Mouse (Mus musculus) forebrain, embryonic 16.5 days (tissue): ENCODE results near the gene Tlr12. TPM values are rescaled to one million over a fixed set of nuclear protein-coding genes. Genes with fewer than 3 reads are reported as not detected.
A peak's percentile ranks its signal among the peaks of the same experiment; 100 is the strongest.
"Not testable (repeated sequence)": the region's sequence is repeated elsewhere in the genome, so short reads cannot be mapped to it uniquely, and the experiment has no call there.

ENCODE experiments used
- ATAC-seq: fragments of 200-750 bp; cut with Nextera tagmentation; 2 replicates; pipeline ENCODE4 v1.8.0; 2017; ENCODE audit warnings: mild to moderate bottlenecking, moderate library complexity
- H3K27ac ChIP-seq: fragments of 300-500 bp; sonication (generic); 2 replicates; pipeline ENCODE4 v1.5.1; 2014; ENCODE audit warnings: low read length, control low read depth
- H3K27me3 ChIP-seq: fragments of 300-500 bp; sonication (generic); replicated peaks from 2 replicates; pipeline ENCODE4 v1.6.1; 2014; ENCODE audit warnings: low read length; ENCODE audit not compliant: control insufficient read depth, insufficient read depth
- H3K36me3 ChIP-seq: fragments of 300-500 bp; sonication (generic); 2 replicates; pipeline ENCODE4 v1.6.1; 2014; ENCODE audit not compliant: control insufficient read depth, insufficient read depth
- H3K4me1 ChIP-seq: fragments of 300-500 bp; sonication (generic); replicated peaks from 2 replicates; pipeline ENCODE4 v1.6.1; 2014; ENCODE audit warnings: low read length; ENCODE audit not compliant: control insufficient read depth, insufficient read depth
- H3K4me2 ChIP-seq: fragments of 300-500 bp; sonication (generic); 2 replicates; pipeline ENCODE4 v1.6.1; 2014; ENCODE audit warnings: mild to moderate bottlenecking, low read length, control low read depth
- H3K4me3 ChIP-seq: fragments of 300-500 bp; sonication (generic); replicated peaks from 2 replicates; pipeline ENCODE4 v1.5.1; 2014; ENCODE audit warnings: mild to moderate bottlenecking, low read length, control low read depth
- H3K9ac ChIP-seq: fragments of 300-500 bp; sonication (generic); replicated peaks from 2 replicates; pipeline ENCODE4 v1.6.1; 2014; ENCODE audit warnings: low read depth, low read length, control low read depth
- H3K9me3 ChIP-seq: fragments of 300-500 bp; sonication (generic); 2 replicates; pipeline ENCODE4 v1.6.1; 2016; ENCODE audit warnings: low read length; ENCODE audit not compliant: control insufficient read depth
- WGBS: fragments of 180-500 bp; shearing (Covaris S2); extraction: QIAGEN DNeasy Blood & Tissue Kit; methylation state at CpG from one replicate; pipeline ENCODE4 v1.1.7; 2014; 5-methylcytosine and 5-hydroxymethylcytosine counted together
- polyA plus RNA-seq: library from polyadenylated mRNA; unstranded; fragments of >200 nt; fragmentation: Nextera tagmentation; extraction: Ambion mirVana; gene quantifications from 2 replicates; pipeline ENCODE4 v1.2.1, GENCODE M21; 2015

Gene Tlr12
- polyA plus RNA-seq: 1.6 and 3.0 TPM in 2 replicates

DNA sequence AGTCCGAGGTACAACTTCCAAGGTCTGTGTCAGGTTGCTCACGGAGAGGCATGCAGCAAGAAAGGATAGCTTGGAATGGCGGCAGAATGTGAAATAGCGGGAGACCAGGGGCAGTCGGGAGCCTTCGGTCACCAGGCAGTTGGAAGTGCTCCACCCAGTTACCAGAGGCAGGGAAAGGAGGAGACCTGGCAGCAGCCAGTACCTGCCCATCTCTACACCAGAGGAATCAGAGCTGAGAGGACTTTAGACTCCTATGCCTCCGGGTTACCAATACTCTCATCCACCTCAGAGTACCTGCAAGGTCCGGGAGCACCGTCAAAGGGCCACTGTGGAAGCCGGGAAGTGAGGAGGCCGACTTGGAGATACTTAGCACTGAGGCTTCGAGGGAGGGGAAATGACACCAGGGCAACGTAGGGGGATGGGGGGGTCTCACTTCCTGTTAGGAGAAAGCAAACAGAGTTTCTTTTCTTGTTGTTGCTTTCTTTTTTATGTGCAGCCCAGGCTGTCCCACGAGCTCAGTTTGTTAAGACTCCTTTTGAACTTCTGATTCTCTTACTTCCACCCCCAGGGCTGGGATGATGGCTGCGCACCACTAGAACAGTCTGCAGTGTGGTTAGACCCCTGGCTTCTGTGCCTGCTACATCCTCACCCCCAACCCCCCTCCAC lies at the start of gene Tlr12:
Gene Tlr12, minus strand, starts transcription at position 374 of the 666 bp plus-strand sequence.
- Histone ChIP-seq H3K4me3 (no peak within 1 kb of the TSS), H3K9me3 (no peaks in the 10 kb centered on the region), H3K4me1 (no peaks in the 10 kb centered on the region), H3K27ac (no peak within 1 kb of the TSS), H3K4me2 (no peak within 1 kb of the TSS), H3K36me3 (no peaks in the 10 kb centered on the region), H3K27me3 (no peaks in the 10 kb centered on the region), H3K9ac (no peak within 1 kb of the TSS)
- no peak for ATAC-seq
- 78% methylated on average over 15 of the region's 15 CpGs for WGBS

DNA sequence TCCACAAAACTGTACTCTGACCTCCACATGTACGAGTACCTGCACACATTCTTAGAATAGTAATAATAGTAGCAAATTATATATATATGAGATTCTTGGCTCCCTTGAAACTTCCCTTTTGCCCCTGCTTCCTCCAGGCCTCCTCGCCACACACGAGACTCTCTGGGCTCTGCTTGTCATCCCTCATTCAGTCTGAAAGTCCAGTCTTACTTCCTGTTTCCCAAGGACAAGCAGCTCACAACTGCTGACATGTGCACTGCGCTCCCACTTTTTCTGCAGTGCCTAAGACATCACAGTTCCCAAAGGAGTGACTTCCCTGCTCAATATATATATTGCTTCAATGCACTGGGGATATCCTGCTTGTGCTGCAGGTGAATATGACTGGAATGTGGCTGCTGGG lies 48.8 kb upstream of the Tlr12 start:
- WGBS: 79% methylated on average over 4 of the region's 4 CpGs
- H3K4me3 ChIP-seq, H3K9me3 ChIP-seq, H3K27me3 ChIP-seq, H3K9ac ChIP-seq, H3K4me1 ChIP-seq, H3K36me3 ChIP-seq, H3K27ac ChIP-seq, H3K4me2 ChIP-seq, ATAC-seq: not testable (repeated sequence)

DNA sequence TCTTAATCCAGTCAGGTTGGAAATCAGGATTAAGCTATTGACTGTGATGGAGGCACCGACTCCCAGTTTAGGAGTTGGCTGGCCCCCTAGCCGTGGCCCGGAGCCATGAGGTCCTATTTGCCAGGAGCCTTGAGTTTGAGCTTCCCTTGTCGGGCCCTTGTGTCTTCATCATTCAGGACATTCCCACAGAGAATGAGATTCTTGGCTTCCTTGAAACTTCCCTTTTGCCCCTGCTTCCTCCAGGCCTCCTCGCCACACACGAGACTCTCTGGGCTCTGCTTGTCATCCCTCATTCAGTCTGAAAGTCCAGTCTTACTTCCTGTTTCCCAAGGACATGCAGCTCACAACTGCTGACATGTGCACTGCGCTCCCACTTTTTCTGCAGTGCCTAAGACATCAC lies 47.9 kb upstream of the Tlr12 start:
- not testable (repeated sequence) for H3K36me3 ChIP-seq, H3K27ac ChIP-seq, H3K4me3 ChIP-seq, H3K9me3 ChIP-seq, ATAC-seq, H3K27me3 ChIP-seq, H3K4me2 ChIP-seq, H3K9ac ChIP-seq, H3K4me1 ChIP-seq
- WGBS: 77% methylated on average over 7 of the region's 7 CpGs

DNA sequence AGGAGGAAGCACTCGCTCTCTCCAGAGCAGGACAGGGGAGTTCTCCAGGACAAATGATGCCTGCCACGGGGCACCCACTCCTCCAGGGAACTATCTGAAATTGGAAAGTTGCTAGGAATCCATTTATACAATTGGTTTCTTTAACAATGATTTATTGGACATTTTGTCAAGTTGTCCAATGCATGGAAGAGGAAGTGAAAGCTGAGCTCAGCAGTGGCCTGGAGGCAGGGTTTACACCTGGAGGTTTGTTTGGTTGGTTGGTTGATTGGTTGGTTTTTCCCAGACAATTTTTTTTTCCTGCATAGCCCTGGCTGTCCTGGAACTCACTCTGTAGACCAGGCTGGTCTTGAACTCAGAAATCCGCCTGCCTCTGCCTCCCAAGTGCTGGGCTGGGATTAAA lies 45.6 kb upstream of the Tlr12 start:
- Histone ChIP-seq H3K9ac (no peak overlapping the region), H3K4me2 (no peak overlapping the region), H3K4me1 (no peaks in the 10 kb centered on the region), H3K27me3 (no peaks in the 10 kb centered on the region), H3K9me3 (no peaks in the 10 kb centered on the region), H3K36me3 (no peaks in the 10 kb centered on the region), H3K27ac (no peak overlapping the region), H3K4me3 (no peak overlapping the region)
- 74% methylated on average over 3 of the region's 3 CpGs for whole genome bisulfite sequencing
- no peak for ATAC-seq

DNA sequence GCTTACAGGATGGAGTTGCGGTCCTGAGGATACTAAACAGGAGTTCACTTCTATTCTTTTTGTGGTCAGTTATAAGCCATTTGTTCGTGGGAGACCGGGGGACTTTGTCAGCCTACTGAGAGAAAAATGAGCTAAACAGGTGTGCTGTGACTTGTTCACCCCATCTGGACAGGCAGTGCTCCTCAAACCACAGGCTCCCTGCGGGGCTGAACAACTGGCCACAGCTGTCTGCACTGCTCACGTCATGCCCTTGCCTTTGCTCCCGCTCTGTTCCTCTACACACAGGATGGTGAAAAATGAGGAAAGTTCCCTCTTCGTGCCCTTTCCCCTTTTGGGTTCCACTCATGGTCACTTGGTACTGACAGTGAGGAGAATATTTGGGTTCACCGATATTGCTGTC lies 42.6 kb upstream of the Tlr12 start:
- H3K4me2 ChIP-seq: no peak overlapping the region
- H3K9me3 ChIP-seq: no peaks in the 10 kb centered on the region
- no peak overlapping the region for H3K9ac ChIP-seq
- H3K4me1 ChIP-seq: peaks cover 7% of the 10 kb centered on the region; the same call in 1 of the 2 replicates
- H3K36me3 ChIP-seq: no peaks in the 10 kb centered on the region
- ATAC-seq: no peak
- no peak overlapping the region for H3K27ac ChIP-seq
- H3K27me3 ChIP-seq: no peaks in the 10 kb centered on the region; the same call in 1 of the 2 replicates
- no peak overlapping the region for H3K4me3 ChIP-seq
- WGBS: 85% methylated on average over 8 of the region's 8 CpGs

DNA sequence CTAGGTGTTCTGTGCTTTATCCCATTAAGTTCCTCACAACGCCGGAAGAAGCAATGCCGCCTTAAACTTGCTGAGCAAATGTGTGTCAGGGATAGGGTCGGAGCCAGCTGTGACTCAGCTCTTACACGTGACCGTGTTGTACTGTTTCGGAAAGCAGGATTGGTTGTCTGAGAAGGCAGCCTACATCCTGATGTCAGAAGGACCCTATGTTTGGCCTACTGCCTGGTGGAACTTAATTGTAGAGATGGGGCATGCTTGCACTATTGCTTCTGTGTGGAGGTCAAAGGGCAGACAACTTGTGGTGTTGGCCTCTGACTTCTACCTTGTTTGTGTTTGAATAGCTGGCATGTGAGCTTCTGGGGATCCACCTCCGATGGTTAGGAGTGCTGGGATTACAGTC lies 41.8 kb upstream of the Tlr12 start:
- WGBS: 90% methylated on average over 8 of the region's 8 CpGs
- Histone ChIP-seq H3K27ac (no peak overlapping the region), H3K9ac (no peak overlapping the region), H3K36me3 (no peaks in the 10 kb centered on the region), H3K9me3 (no peaks in the 10 kb centered on the region), H3K27me3 (no peaks in the 10 kb centered on the region; the same call in 1 of the 2 replicates), H3K4me2 (no peak overlapping the region), H3K4me1 (peaks cover 16% of the 10 kb centered on the region), H3K4me3 (no peak overlapping the region)
- no peak for ATAC-seq

DNA sequence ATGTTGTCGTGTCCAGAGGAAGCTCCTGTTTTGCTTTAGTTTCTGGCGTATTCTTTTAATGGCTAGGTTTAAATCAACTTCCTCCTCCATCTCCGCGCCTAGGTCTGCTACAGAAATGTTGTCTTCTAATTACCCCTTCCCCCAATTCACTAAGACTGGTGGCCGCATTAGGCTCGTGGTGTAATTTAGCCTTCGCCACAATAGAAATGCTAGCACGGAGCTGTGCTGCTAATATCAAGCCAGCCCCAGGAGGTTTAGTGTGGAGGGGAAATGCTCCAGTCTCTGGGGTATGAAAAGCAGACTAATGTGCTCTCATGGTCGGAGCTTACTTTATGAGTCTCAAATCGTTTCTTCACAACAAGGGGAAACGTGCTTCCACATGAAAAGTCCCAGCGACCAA lies 37.0 kb upstream of the Tlr12 start:
- peak overlapping the region; percentile 78 for H3K4me2 ChIP-seq
- no peaks in the 10 kb centered on the region for H3K9me3 ChIP-seq
- ATAC-seq: no peak
- H3K27ac ChIP-seq: peak overlapping the region; percentile 63
- WGBS: 2% methylated on average over 12 of the region's 12 CpGs
- H3K4me1 ChIP-seq: peaks cover 24% of the 10 kb centered on the region
- no peaks in the 10 kb centered on the region for H3K36me3 ChIP-seq
- peak overlapping the region; percentile 75 for H3K9ac ChIP-seq
- H3K27me3 ChIP-seq: no peaks in the 10 kb centered on the region; the same call in 1 of the 2 replicates
- peak overlapping the region; percentile 62 for H3K4me3 ChIP-seq

DNA sequence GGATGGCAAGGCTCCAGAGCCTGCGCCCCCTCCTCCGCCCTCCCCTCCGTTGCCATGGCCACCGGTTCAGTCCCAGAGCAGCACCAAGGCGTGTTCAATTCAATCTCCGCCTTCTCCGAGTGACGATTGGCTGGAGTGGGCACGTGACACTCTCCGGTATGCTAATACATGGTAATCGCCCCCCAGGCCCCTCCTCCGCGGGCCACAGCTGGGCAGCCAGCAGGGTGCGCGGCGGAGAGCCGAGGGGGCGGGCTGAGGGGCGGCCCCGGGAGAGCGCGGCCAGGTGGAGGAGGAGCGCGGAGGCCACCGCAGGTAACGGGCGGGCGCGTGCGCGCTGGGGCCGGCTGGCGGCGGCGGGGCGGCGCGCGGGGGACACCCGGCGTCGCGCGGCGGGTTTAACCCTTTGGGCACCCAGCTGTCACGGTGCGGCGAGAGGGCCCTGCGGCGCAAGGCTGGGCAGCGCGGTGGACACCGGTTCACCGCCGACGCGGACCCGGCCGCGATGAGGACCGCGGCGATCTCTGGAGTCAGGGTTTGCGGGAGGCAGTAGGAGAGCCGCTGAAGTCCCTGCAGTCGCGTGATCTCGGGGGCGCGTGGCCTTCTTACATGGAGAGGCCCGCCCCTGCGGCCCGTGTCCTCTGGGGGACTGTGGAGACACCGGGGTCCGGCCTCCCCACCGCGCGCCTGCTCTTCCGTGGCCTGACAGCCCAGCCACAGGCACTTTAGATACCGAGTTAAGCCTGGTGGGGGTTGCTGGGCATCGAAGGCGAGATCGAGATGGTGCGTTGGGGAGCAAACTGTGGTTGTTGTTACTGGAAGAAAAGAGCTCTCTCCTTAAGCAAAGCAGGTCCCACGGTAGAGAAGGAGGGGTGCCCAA lies 36.3 kb upstream of the Tlr12 start, which contains the start of gene Phc2:
Gene Phc2, plus strand, starts transcription at position 198 of the 877 bp plus-strand sequence.
- under 1% methylated on average over 71 of the region's 85 CpGs for WGBS
- H3K27me3 ChIP-seq: no peaks in the 10 kb centered on the region; the same call in 1 of the 2 replicates
- peaks cover 24% of the 10 kb centered on the region for H3K4me1 ChIP-seq
- peak within 1 kb of the TSS; percentile 62 for H3K4me3 ChIP-seq
- H3K9ac ChIP-seq: peak within 1 kb of the TSS; percentile 75
- no peaks in the 10 kb centered on the region for H3K36me3 ChIP-seq
- ATAC-seq: peak; percentile 99
- peak within 1 kb of the TSS; percentile 63 for H3K27ac ChIP-seq
- H3K4me2 ChIP-seq: peak within 1 kb of the TSS; percentile 78
- no peaks in the 10 kb centered on the region for H3K9me3 ChIP-seq

DNA sequence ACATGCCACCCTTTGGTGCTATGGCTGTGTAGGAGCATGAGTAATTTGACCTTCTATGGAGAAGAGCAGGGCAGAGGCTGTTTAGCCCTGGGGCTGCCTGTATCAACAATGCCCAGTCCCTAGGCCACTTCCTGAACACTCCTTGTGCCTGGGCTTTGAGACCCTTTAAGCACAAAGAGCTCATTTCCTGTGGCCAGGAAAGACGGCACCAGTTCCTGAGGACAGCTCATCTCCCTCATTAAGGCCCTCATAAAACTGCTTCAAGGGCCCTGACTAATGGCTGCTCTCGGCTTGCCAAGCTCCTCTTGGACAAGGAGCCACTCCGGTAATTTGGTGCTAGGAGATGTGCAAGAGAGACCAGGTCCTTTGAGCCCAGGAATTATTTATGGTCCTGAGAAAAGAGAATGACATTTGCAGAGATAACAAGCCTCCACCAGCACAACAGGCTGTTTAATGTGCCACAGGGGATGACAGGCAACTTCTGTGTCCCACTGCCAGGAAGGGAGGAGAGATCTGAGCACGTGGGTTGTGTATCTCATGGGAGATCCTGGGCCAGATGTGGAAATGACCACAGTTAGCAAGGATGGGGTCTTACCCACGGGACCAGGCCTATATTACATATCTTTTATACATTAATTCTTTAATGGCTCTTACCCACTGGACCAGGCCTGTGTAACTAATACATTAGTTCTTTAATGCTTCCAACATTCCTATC lies 34.3 kb upstream of the Tlr12 start:
- Histone ChIP-seq H3K9ac (no peak overlapping the region), H3K27ac (no peak overlapping the region), H3K27me3 (no peaks in the 10 kb centered on the region; the same call in 1 of the 2 replicates), H3K4me2 (no peak overlapping the region), H3K4me3 (no peak overlapping the region), H3K36me3 (no peaks in the 10 kb centered on the region), H3K4me1 (peaks cover 24% of the 10 kb centered on the region), H3K9me3 (no peaks in the 10 kb centered on the region)
- 59% methylated on average over 5 of the region's 5 CpGs for WGBS
- no peak for ATAC-seq
